Mouse (Mus musculus): ENCODE measurements around the gene Ifit3.
"Not testable (repeated sequence)": the region's sequence is repeated elsewhere in the genome, so short reads cannot be mapped to it uniquely, and the experiment has no call there.

Gene Ifit3

GRCm38 (mm10) chr19:34587898-34588692 lies 4.8 kb downstream of the Ifit3 start:
- peak; percentile 69 for DNase-seq (ENCODE audit: low spot score)

- DNase-seq (ENCODE audit: low spot score): no peak
These were observed 5.6 kb downstream of the Ifit3 start for GRCm38 (mm10) chr19:34588959-34589358.

- DNase-seq (ENCODE audit: low spot score): no peak
These were observed 10.1 kb downstream of the Ifit3 start for GRCm38 (mm10) chr19:34593456-34593855.

- DNase-seq (ENCODE audit: low spot score): not testable (repeated sequence)
These were observed 11.2 kb downstream of the Ifit3 start for GRCm38 (mm10) chr19:34594523-34594922.

- no peak for DNase-seq (ENCODE audit: low spot score)
These were observed 13.5 kb downstream of the Ifit3 start for GRCm38 (mm10) chr19:34596811-34597210.

- DNase-seq (ENCODE audit: low spot score): peak; percentile 98
These were observed 15.0 kb downstream of the Ifit3 start for GRCm38 (mm10) chr19:34598341-34598740.

- not testable (repeated sequence) for DNase-seq (ENCODE audit: low spot score)
These were observed 15.9 kb downstream of the Ifit3 start for GRCm38 (mm10) chr19:34599250-34599649.

GRCm38 (mm10) chr19:34601888-34602287 lies 18.6 kb downstream of the Ifit3 start, which contains the start of gene Ifit1bl1:
TSS of gene Ifit1bl1 (minus strand) at chr19:34601956.
- DNase-seq (ENCODE audit: low spot score): not testable (repeated sequence)

- no peak for DNase-seq (ENCODE audit: low spot score)
These were observed 22.1 kb downstream of the Ifit3 start for GRCm38 (mm10) chr19:34605472-34605871.

- peak; percentile 73 for DNase-seq (ENCODE audit: low spot score)
These were observed 24.1 kb downstream of the Ifit3 start, which contains the start of gene Ifit3b for GRCm38 (mm10) chr19:34607237-34608051. TSS of gene Ifit3b (plus strand) at chr19:34607970.

- not testable (repeated sequence) for DNase-seq (ENCODE audit: low spot score)
These were observed 26.8 kb downstream of the Ifit3 start for GRCm38 (mm10) chr19:34610118-34610517.

- not testable (repeated sequence) for DNase-seq (ENCODE audit: low spot score)
These were observed 29.1 kb downstream of the Ifit3 start for GRCm38 (mm10) chr19:34612243-34613001.

- DNase-seq (ENCODE audit: low spot score): no peak
These were observed 37.5 kb downstream of the Ifit3 start for GRCm38 (mm10) chr19:34620871-34621270.

- no peak for DNase-seq (ENCODE audit: low spot score)
These were observed 40.5 kb downstream of the Ifit3 start for GRCm38 (mm10) chr19:34623781-34624180.

GRCm38 (mm10) chr19:34624663-34625062 lies 41.3 kb downstream of the Ifit3 start:
- no peak for DNase-seq (ENCODE audit: low spot score)

GRCm38 (mm10) chr19:34627496-34627895 lies 44.2 kb downstream of the Ifit3 start:
- DNase-seq (ENCODE audit: low spot score): no peak

- no peak for DNase-seq (ENCODE audit: low spot score)
These were observed 48.2 kb downstream of the Ifit3 start for GRCm38 (mm10) chr19:34631487-34631886.

GRCm38 (mm10) chr19:34633484-34633883 lies 50.2 kb downstream of the Ifit3 start:
- no peak for DNase-seq (ENCODE audit: low spot score)

- DNase-seq (ENCODE audit: low spot score): peak; percentile 83
These were observed 53.7 kb downstream of the Ifit3 start for GRCm38 (mm10) chr19:34636933-34637557.

All from adipocyte (in vitro differentiated cells).